Mouse (Mus musculus) WW6 (cell line): ENCODE results near the gene Slc25a28.

Source experiments
- DNase-seq: peaks from one replicate; pipeline ENCODE4 v3.0.0-alpha.2; 2013; ENCODE audit warnings: low read depth, low spot score

Gene Slc25a28

DNA sequence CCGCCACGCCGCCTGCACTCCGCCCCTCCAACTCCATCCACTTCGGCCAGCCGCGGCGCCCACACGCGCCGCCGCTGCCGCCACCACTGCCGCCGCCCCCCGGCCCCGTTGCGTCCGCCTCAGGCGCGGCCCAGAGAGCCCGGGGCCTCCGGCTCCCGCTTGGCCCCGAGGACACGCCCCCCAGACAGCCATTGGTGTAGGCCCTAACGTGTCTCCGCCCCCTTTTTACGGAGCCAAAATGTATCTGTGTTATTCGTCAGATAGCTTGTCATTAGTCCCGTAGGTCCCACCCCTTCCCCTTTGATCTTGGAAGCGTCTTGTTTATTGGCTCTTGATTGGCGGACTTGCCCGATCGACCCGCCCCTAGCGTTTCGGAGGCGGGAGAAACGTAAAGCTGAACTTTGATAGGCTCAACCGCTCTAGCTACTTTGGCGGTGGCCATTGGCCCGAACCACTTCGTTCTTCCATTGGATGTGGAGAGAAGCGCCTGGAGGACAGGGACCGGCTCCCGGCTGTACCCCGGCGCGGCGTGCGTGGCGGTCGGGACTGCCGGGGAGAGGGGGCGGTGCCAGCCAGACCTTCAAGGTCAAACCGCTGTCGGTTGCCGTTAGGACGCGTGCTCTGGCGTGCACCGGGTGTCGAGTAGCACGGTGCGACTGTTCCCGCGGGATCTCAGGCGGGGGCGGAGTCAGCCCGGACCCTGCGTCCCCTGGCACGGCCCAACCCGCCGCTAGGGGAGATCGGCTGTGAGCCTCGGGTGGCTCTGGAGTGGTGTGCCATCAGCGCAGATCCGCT, at the start of gene Slc25a28:
Gene Slc25a28 (minus strand): TSS at position 152 of the 795 bp plus-strand sequence.
- DNase-seq = peak; percentile 98

DNA sequence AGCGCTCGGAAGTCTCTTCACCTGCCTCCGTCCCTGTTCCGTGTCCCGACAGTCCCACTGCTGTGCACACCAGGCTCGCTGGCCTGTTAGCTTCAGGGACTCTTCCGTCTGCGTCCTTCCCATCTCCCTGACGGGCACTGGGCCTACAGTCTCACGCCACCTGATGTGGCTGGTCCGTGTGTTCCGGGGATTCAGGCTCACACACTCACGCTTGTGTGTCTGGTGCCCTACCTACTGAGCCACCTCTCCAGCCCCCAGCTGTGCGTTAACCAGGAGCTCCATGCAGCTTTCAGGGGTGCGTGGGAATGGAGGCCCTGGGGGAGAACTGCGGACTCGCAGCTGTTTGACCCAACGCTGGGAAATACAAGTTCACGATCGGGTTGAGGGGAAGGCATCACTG, 49.5 kb upstream of the Slc25a28 start:
- no peak for DNase-seq

DNA sequence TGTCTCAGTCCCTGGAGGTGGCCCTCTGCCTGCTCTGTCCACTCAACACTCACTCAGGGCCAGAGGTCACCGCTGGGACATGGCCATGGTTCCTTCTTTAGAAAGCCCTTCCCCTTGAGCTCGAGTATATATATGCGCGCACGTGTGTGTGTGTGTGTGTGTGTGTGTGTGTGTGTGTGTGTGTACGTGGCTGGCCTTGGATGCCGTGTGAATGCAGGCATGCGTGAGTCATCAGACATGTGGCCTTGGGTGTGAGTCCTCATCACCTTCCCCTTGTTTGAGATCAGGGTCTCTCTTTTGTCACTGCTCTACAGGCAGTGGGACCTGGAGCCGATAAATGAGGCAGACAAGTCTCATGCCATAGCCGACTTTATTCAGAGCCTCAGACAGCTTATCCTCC, 48.8 kb upstream of the Slc25a28 start:
- DNase-seq = no peak

DNA sequence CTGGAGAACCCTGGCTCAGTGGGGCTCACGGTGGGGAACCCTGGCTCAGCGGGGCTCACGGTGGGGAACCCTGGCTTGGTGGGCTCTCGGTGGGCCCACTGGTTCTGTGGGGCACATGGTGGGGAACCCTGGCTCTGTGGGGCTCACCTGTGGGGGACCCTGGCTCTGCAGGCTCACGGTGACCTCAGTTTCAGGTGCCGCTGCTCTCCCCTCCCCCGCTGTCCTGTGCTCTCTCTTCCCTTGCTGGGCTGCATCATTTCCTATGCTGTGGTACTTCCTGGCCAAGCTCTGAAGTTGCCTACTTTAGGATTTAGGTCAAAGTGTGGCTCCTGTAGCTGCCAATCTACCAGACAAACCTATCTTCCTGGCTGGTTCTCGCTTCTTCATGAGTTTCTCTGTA, 48.2 kb upstream of the Slc25a28 start:
- no peak for DNase-seq

DNA sequence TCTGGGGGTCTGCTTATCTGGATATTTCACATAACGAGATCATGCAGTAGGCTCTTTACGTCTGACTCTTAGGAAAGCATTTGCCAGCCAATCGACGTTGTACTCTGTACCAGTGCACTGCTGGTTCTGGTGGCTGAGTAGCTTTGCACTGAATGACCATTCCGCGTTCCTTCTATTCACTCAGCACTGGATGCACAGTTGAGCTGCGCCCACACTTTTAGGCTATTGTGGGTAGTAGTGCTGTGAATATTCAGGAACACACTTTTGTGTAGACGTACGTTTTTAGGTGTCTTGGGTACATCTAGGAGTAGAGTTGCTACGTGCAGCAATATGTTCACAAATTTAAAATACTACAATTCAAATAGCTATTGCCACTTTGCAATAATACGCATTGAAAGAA, 45.4 kb upstream of the Slc25a28 start:
- no peak for DNase-seq

DNA sequence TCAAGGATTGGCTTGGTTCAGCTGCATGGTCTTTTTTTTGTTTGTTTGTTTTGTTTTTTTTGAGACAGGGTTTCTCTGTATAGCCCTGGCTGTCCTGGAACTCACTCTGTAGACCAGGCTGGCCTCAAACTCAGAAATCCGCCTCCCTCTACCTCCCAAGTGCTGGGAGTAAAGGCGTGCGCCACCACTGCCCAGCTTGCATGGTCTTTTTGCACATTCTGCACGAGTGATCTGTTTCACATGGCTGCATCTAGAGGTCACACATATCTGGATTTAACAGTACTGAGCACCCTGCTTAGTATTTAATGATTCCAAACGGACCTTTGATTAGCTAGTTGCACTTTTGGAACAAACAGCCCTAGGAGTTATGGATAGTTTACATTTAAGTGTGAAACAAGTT, 37.3 kb upstream of the Slc25a28 start:
- DNase-seq = no peak

DNA sequence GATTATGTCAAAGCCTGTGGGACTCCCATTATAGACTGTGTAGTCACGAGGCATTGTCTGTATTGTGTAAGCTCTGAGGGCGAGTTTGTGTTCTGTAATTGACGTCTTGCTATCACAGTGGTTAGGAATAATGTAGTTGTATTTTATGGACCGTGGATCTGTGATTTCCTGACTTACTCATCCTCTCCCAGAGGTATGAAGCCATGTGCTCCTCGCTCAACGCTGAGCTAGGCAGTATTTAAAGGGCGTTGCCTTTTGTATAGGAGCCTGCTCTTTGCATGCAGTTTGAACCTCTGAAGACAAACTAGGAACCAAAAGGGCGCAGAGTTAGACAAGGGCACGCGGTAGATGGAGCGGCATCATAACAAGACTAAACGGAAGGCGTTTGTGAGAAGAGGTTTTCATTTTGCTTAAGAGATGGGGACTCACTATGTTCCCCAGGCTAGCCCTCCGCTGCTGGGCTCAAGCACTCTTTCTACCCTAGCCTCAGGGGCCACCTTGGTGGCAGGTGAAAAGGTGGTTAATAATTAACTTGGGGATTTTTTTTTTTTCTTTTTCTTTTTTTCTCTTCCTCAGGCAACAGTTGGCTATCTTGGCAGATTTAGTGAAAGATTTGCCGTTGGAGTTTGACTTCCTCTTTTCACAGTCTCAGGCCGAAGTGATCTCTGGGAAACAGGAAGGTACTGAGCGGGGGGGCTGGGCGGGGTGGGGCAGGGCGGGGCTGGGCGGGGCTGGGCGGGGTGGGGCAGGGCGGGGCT, 36.7 kb upstream of the Slc25a28 start:
- no peak for DNase-seq

DNA sequence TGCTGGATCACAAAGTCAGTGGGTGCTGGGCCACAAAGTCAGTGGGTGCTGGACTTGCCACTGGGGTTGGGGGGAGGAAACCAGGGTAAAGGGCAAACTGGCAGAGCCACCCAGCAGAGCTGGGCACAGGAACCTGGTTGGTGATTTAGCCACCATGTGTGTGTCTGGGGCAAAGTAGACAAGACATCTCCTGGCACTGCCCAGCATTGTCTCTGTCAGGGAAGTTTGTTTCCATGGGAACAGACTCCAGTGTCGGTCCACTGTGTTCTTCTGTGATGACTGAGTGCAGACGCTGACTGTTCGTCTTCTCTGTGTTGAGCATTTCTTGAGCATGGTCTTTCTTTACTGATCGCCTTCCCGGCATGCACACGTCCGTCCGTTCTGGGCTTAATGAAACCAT, 34.6 kb upstream of the Slc25a28 start:
- no peak for DNase-seq

DNA sequence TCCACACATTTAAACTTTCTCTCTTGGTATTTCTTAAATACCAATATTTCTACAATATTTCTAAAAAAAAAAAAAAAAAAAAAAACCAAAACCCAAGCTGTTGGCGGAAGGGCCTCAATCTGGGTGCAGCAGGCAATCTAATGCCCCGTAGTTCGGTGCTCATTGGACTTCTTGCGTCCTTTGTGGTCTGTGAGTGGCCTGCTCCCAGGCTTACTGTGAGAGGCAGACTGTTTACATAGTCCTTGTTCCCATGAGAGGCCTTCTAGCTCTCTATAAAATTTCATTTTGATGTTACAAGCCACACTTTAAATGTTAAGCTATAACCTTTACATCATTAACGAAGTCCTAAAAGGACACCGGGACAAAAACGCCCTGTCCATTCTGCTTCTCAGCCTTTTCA, 33.5 kb upstream of the Slc25a28 start:
- no peak for DNase-seq

DNA sequence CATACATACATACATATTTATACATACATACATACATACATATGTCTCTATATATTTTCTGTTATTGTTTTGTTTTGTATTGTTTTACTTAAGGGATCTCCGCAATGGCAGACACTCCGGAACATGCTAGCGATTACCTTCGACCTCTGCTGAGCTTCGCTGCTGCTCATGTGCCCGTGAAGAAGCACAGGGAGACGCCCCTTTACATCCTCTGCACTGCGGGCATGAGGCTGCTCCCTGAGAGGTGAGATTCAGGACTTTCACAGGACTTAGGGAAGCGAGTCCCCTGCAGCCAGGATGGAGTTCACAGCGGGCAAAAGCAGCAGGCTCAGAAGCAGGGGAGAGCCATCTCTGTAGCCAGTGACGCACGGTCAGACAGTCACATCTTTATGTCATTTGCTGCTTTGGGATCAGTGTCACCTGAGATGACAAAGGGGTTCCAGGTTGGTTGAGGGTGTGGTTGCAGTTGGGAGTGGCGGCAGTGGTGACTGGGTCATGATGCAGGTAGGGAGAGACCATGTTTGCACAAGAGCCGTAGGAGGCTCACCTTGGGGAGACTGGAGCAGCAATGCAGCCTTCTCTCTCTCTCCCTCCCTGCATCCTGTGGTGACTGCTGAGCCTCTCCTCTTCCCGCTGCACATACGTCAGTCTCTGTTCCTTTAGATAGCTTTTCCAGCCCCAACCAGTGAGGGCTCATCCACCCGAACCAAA, 30.3 kb upstream of the Slc25a28 start:
- no peak for DNase-seq

DNA sequence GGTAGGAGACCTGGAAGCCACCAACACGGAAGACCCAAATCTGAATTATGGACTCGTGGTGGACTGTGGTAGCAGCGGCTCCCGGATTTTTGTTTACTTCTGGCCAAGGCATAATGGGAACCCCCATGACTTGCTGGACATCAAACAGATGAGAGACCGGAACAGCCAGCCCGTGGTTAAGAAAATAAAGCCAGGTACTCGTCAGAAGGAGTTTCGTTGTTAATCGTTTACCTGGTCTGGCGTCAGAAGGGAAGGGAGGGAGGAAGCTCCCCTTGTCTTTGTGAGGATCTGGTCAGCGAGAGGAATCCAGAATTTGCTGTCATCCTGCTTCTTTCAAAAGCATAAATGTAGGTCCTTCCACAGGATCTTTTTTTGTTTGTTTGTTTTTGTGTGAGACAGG, 29.5 kb upstream of the Slc25a28 start:
- DNase-seq = no peak

DNA sequence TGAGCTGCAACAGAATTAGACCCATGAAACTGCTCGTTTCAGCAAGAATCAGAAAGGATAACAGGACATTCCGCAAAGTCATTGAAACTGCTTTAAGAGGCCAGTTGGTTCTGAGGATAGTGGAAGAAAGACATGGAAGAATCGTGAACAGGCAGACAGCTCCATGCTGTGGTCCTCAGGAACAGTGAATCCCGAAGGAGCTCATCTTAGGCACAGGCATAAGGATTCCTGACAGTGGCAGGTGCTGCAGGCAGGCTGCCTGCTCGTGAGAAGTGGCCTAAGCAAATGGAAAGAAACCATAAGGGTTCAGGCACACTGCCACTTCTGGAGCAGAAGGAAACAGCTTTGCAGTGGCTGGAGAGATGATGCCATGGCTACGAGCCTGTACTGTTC, 25.1 kb upstream of the Slc25a28 start:
- DNase-seq = no peak

DNA sequence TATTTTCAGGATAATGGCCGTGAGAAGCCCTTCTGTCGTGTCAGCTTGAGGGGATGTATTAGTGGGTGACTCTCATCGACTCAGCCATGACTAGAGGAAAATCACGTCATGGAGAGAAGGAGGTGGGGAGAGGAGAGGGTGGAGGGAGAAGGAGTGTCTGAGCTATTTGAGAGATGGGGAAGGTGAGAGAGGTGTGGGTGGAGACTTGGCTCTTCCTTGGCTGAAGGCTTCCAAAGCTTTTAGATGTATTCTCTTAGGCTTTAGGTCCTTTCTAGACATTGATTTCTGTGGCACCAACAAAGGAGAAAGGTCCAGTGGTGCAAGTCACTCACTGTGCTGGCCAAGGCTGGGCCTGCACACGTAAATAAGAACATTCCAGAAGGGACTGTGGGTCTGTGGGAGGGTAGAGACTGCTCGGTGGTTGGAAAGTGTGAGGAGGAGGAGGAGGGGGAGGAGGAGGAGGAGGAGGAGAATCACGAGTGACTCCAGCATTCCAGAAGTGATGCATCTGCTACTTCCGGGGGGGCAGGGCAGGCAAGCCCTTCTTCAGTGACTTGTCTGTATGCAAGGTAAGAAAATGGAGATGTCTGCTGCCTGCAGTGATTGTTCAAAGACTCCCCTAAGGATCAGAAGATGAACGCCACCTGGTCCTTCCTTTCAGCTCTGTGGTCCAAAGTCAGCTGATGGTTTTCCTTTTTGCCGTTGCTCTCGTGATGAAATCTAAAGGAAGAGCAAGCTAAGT, 24.5 kb upstream of the Slc25a28 start:
- DNase-seq = no peak

DNA sequence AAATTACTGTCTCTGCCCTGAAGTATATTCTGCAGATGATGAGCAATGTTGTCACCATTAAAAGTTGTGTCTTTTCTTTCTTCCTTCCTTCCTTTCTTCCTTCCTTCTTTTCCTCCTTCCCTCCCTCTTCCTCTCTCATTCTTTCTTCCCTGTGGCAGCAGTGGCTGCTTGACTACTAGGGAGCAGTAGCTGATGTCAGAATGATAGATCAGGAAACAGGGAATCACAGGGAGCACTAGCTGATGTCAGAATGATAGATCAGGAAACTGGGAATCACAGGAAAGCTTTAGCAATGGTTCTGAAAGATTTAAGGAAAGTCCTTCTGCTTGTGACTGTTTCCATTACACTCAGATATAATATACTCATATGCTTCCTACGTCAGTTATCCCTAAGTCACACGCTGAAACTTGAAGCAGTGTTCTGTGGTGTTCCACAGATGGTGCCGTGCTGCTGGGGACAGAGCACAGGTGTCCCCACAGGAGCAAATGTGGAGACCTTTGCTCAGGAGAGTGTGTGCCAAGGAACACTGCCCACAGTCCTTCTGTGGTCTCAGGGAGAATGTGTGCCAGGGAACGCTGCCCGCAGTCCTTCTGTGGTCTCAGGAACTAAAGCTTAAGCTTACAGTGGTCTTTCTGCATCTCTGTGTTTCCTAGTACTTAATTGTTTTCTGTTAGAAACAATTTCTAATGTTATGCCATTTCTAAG, 23.1 kb upstream of the Slc25a28 start:
- DNase-seq = no peak

DNA sequence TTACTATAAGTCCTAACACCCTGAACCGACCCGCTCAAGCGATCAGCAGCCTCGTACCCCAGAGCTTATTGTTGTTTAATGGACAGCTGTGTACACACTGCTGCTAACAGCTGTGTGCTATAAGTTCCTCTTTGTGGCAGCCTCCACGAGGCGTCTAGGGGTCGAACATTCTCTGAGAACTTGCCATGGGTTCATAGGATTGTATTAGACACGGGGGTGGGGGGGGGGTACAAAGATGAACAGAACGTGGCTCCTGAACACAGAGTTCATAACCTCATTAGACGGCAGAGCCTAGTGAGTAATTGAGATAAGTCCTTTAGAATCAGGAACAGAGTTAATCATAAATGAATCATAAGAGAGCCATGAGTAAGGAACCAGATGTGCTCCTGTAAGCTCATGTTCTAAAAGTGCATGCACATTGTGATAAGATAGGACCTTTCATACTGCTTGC, 20.9 kb upstream of the Slc25a28 start:
- no peak for DNase-seq

DNA sequence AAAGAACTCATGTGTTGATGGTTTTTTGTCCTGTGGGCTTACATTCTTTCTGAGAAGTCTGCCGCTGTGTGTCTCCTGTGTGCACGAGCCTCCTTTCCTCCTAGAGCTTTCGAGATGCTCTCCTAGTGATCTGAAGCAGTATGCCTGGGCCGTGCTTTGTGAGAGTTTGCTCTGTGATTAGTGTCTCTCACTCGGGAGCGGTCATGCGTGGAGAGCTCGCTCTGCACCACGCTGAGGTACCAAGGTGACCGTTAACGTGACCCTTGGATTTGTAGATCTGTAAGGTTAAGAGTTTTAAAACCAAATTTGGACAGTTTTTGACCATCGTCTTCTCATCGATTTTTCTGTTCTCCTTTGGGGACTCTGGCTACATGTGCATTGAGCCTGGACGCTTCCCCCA, 18.1 kb upstream of the Slc25a28 start:
- no peak for DNase-seq

DNA sequence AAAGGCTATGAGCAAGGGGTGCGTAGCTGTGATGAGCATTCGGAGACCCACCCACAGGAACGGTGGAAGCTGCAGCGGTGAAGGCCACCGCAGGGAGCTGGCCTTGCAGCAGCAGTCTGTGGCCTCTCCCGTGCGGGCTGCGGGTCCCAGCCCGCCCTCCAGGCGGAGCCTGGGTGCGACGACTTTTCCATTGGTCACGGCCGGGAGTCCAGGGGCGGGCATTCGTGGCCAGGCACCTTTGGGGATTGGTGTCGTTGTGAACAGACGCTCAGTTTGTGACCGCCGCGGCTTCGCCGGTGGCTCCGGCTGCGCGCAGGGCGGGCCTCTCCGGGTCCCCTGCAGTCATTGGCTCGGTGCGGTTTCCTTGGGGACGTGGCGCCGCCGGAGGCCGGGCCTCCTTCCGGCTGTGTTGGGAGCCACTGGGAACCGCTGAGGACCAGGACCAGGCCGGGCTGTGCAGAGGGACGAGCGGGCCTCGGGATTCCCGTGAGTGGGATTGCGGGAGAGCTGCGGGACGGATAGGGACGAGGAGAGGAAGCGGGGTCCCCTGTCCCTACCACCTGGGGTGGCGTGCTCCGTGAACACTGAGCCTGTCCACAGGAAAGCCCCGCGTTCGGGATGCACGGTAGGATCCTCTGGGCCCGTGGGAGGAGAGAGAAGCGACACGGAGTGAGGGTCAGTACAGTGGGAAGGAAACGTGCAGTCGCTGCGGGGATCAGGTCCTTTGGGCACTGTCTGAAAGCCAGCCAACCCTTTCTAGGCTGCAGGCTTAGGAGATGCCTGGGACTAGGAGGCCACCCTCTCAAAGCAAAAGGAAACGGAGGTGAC, 15.0 kb upstream of the Slc25a28 start, which contains the start of gene Entpd7:
Gene Entpd7 (plus strand): TSS at position 254 of the 828 bp plus-strand sequence.
- peak; percentile 89 for DNase-seq

DNA sequence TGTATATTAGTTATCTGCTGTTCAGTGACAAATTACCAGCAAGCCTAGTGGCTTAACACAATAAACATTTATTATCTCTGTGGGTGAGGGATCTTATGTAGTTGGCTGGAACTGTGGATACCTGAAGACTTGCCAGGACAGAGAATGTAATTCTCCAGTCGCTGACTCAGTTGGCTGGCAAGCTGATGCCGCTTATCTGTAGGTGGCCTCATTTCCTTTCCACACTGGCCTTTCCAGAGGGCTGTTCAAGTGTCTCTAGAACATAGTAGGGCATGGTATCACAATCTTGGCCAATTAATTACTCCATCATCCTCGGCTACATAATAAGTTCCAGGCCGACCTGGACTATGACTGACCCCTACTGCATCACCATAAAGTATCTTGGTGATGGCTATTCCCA, 6.9 kb upstream of the Slc25a28 start:
- no peak for DNase-seq

DNA sequence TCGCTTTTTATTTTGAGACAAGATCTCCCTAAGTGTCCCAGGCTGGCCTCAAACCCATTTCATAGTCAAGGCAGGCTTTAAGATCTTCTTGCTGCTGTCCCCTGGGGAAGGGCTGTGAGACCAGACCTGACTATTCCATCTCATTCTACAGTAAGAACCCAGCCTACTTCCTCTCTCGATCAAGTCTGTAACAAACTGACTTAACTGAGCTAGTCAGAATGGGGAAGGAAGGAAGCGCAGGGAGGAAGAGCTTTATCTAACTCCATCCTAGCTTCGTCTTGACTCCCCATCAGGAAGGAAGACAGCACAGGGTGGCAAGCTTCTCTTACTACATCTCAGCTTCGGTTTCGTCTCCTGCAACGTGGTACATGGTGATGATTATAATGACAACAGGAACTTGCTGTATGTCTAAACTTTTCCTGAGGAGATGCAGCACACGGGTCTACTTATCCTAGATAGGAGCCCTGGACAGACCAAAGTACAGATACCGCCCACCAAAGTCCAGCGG, 4.8 kb upstream of the Slc25a28 start:
- no peak for DNase-seq

DNA sequence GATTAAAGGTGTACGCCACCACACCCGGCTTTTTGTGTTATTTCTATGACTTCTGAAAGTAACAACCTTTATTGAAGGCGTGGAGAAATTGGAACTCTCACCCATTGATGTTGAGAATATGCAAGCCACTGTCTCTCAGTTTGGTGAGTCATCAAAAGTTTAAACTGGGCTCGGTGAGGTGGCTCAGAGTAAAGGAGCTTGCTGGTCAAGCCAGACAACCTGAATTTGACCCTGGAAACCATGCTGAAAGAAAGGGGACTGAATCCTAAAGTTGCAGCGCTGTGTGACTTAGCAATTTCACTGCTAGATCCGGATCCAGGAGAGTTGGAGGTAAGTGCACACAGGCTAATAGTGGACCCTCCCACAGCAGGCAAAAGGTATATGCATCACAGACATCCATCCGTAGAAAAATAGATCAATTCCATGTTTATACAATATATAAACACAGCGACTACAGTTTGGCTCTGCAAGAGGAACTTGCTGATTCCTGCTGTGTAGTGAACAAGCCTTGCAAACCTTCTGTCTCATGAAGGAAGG, 3.9 kb upstream of the Slc25a28 start:
- DNase-seq = no peak
